Mouse (Mus musculus): ENCODE measurements around the gene Zap70. TPM values are rescaled to one million over a fixed set of nuclear protein-coding genes. Genes with fewer than 3 reads are reported as not detected.

The Zap70 gene
- total RNA-seq (2012; rRNA removed), result 0.21 and 0.25 TPM in 2 replicates
- total RNA-seq (2014; rRNA removed), result 0.23 TPM in 2 replicates
- polyA plus RNA-seq (2012; ENCODE audit: insufficient read length, low read depth), result 0.18 TPM in 1 of 2 replicates, not detected in the other

DNA sequence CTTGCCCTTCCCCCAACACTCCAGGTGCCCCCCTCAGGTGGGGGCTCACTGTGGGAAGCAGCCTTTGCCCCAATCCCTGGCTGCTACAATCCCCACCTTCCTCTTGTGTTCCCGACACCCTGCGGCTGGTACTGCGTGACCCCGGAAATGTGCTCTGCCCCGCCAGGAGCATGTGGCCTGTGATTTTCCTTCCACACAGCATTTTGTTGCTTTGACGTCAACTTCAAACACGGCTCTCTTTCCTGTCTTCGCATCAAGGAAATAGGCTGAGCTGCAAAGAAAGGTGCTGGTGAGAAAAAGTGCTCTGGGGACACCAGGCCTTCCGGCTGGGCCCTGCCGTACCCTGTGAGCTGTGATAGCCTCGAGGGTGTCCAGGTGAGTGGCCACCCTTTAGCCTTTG is at the start of gene Zap70:
Zap70 (plus strand) TSS at position 231 of the 400 bp plus-strand sequence.
- Histone ChIP-seq H3K27ac (ENCODE audit: insufficient read depth, low read depth) (no peak within 1 kb of the TSS), H3K4me1 (ENCODE audit: control insufficient read depth in 1 of 2, insufficient read depth in 2 of 2) (peaks cover 6 to 10% of the 10 kb centered on the region in 2 experiments; a peak in 2 of 4 replicates), H3K79me2 (replicated peaks; ENCODE audit: control insufficient read depth, extremely low read depth, insufficient read depth, poor library complexity, severe bottlenecking) (no peaks in the 10 kb centered on the region), H3K9me3 (replicated peaks; ENCODE audit: low read length) (no peaks in the 10 kb centered on the region), H3K4me3 (replicated peaks in 1 of 3; ENCODE audit: low read depth in 2 of 3, low read length in 2 of 3, poor library complexity in 1 of 3) (no peak within 1 kb of the TSS), H3K9ac (ENCODE audit: insufficient read depth, low read depth) (no peak within 1 kb of the TSS), H3K27me3 (replicated peaks) (no peaks in the 10 kb centered on the region), H3K36me3 (replicated peaks in 1 of 2; ENCODE audit: control insufficient read depth in 1 of 2, insufficient read depth in 1 of 2, low read length in 1 of 2) (no peaks in the 10 kb centered on the region), H3K4me2 (ENCODE audit: insufficient read depth, low read depth, poor library complexity, severe bottlenecking) (no peak within 1 kb of the TSS)
- DNase-seq (ENCODE audit: extremely low read depth), result no peak
- in situ Hi-C loops (cut with MboI; ENCODE audit: low pct_ligation_motif_present, low pct_unique_long_range_greater_than_20kb, low sequenced_read_pairs), result no loop called here
- dilution Hi-C loops (cut with MboI; ENCODE audit: extremely low pct_ligation_motif_present, extremely low pct_unique_long_range_greater_than_20kb, low sequenced_read_pairs), result no loop called here
- TF ChIP-seq HCFC1 (IDR thresholded peaks at IDR 0.05; ENCODE audit: low read depth, low read length) (no peak), CTCF (conservative IDR thresholded peaks at IDR 0.05 in 1 of 2, IDR thresholded peaks at IDR 0.05 in 1 of 2; ENCODE audit: low read depth in 2 of 2, low read length in 2 of 2) (no peak), CHD1 (IDR thresholded peaks at IDR 0.05; ENCODE audit: low read depth, low read length) (no peak), ZKSCAN1 (IDR thresholded peaks at IDR 0.05; ENCODE audit: borderline replicate concordance, low read depth, low read length) (no peak), CHD2 (IDR thresholded peaks at IDR 0.05; ENCODE audit: low read length) (no peak), ELF1 (IDR thresholded peaks at IDR 0.05; ENCODE audit: low read depth, low read length) (no peak), ZMIZ1 (IDR thresholded peaks at IDR 0.05; ENCODE audit: low read depth, low read length) (no peak), MAX (IDR thresholded peaks at IDR 0.05; ENCODE audit: low read length) (no peak), ETS1 (conservative IDR thresholded peaks at IDR 0.05; ENCODE audit: low read depth, low read length) (no peak), MAZ (IDR thresholded peaks at IDR 0.05; ENCODE audit: low read depth, low read length) (no peak), TBP (conservative IDR thresholded peaks at IDR 0.05; ENCODE audit: low read depth, low read length) (no peak), USF2 (conservative IDR thresholded peaks at IDR 0.05; ENCODE audit: low read depth, low read length) (no peak), JUND (conservative IDR thresholded peaks at IDR 0.05; ENCODE audit: low read depth, low read length) (no peak), ZNF384 (IDR thresholded peaks at IDR 0.05; ENCODE audit: low read depth, low read length) (no peak), EP300 (IDR thresholded peaks at IDR 0.05; ENCODE audit: low read length) (no peak), JUN (IDR thresholded peaks at IDR 0.05; ENCODE audit: insufficient read depth, low read depth, low read length) (no peak), TCF12 (IDR thresholded peaks at IDR 0.05; ENCODE audit: low read depth, low read length) (no peak)

DNA sequence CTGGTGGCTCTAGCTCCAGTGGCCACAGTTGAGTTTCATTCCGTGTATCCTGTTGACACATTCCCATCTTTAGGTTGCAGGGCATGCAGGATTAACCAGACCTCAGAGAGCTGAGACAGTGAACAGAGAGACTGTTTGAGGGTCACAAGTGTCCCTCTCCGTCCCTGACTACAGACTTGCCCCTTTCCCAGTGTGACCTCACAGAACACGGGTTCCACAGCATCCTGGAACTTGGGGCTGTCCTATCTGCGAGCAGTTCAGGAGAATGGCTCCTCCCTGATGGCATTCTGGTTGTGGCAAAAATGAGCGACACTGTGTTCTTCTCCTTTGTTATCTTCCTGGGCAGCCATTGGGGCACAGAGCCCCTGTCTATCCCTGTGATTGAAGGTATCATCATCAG is 47.3 kb upstream of the Zap70 start, which contains the start of gene Actr1b:
Actr1b (minus strand) TSS at position 112 of the 400 bp plus-strand sequence.
- Histone ChIP-seq H3K36me3 (replicated peaks in 1 of 2; ENCODE audit: control insufficient read depth in 1 of 2, insufficient read depth in 1 of 2, low read length in 1 of 2) (no peaks in the 10 kb centered on the region), H3K79me2 (replicated peaks; ENCODE audit: control insufficient read depth, extremely low read depth, insufficient read depth, poor library complexity, severe bottlenecking) (peaks cover 4% of the 10 kb centered on the region), H3K4me2 (ENCODE audit: insufficient read depth, low read depth, poor library complexity, severe bottlenecking) (no peak within 1 kb of the TSS), H3K4me1 (ENCODE audit: control insufficient read depth in 1 of 2, insufficient read depth in 2 of 2) (peaks cover 0 to 11% of the 10 kb centered on the region in 2 experiments; a peak in 1 of 4 replicates), H3K27me3 (replicated peaks) (no peaks in the 10 kb centered on the region), H3K4me3 (replicated peaks in 1 of 3; ENCODE audit: low read depth in 2 of 3, low read length in 2 of 3, poor library complexity in 1 of 3) (no peak within 1 kb of the TSS), H3K9me3 (replicated peaks; ENCODE audit: low read length) (peaks cover 10% of the 10 kb centered on the region), H3K27ac (ENCODE audit: insufficient read depth, low read depth) (no peak within 1 kb of the TSS), H3K9ac (ENCODE audit: insufficient read depth, low read depth) (no peak within 1 kb of the TSS)
- in situ Hi-C loops (cut with MboI; ENCODE audit: low pct_ligation_motif_present, low pct_unique_long_range_greater_than_20kb, low sequenced_read_pairs) (no loop called here), dilution Hi-C loops (cut with MboI; ENCODE audit: extremely low pct_ligation_motif_present, extremely low pct_unique_long_range_greater_than_20kb, low sequenced_read_pairs) (no loop called here)
- no peak for DNase-seq (ENCODE audit: extremely low read depth)
- TF ChIP-seq MAFK (IDR thresholded peaks at IDR 0.05; ENCODE audit: insufficient replicate concordance, low read length) (no peak), CHD1 (IDR thresholded peaks at IDR 0.05; ENCODE audit: low read depth, low read length) (no peak), ETS1 (conservative IDR thresholded peaks at IDR 0.05; ENCODE audit: low read depth, low read length) (no peak), ZMIZ1 (IDR thresholded peaks at IDR 0.05; ENCODE audit: low read depth, low read length) (no peak), JUN (IDR thresholded peaks at IDR 0.05; ENCODE audit: insufficient read depth, low read depth, low read length) (no peak), UBTF (IDR thresholded peaks at IDR 0.05; ENCODE audit: low read depth, low read length) (no peak), TCF12 (IDR thresholded peaks at IDR 0.05; ENCODE audit: low read depth, low read length) (no peak), USF2 (conservative IDR thresholded peaks at IDR 0.05; ENCODE audit: low read depth, low read length) (no peak), CHD2 (IDR thresholded peaks at IDR 0.05; ENCODE audit: low read length) (no peak), TBP (conservative IDR thresholded peaks at IDR 0.05; ENCODE audit: low read depth, low read length) (no peak), IRF4 (IDR thresholded peaks at IDR 0.05; ENCODE audit: low read depth, low read length) (no peak), RAD21 (IDR thresholded peaks at IDR 0.05; ENCODE audit: low read depth, low read length) (no peak)
